Mouse (Mus musculus) frontal cortex, postnatal 36 days (tissue): ENCODE measurements at regions not wholly inside any gene's neighbourhood (a gene's known extent, or its start where the extent isn't known, plus 50 kb on each side); places are given as distances from the start of the nearest gene placed in this dataset.
A peak's percentile ranks its signal among the peaks of the same experiment; 100 is the strongest.

Experiments used
- DNase-seq, 2 experiments: peaks; one replicate each; pipeline ENCODE4 v3.0.0; 2022; ENCODE audit warnings: low spot score in 2 of 2

GRCm38 (mm10) chr15:29026219-29026618, 822.7 kb downstream of the Dnah5 start:
- DNase-seq, result no peak

GRCm38 (mm10) chr15:29038903-29039302, 835.4 kb downstream of the Dnah5 start:
- no peak for DNase-seq

GRCm38 (mm10) chr15:29051166-29051565, 847.6 kb downstream of the Dnah5 start:
- no peak for DNase-seq

- no peak for DNase-seq
Observed at GRCm38 (mm10) chr15:29051787-29052186, 848.2 kb downstream of the Dnah5 start.

GRCm38 (mm10) chr15:29061016-29061415, 857.5 kb downstream of the Dnah5 start:
- DNase-seq, result no peak

GRCm38 (mm10) chr15:29069066-29069465, 865.5 kb downstream of the Dnah5 start:
- DNase-seq, result no peak

GRCm38 (mm10) chr15:29077748-29078147, 874.2 kb downstream of the Dnah5 start:
- DNase-seq, result peak in 1 of 2 experiments; percentile 6

- no peak for DNase-seq
Observed at GRCm38 (mm10) chr15:29104541-29104940, 901.0 kb downstream of the Dnah5 start.

GRCm38 (mm10) chr15:29146631-29147030, 943.1 kb downstream of the Dnah5 start:
- DNase-seq, result peak in 1 of 2 experiments; percentile 4
